Mouse (Mus musculus): ENCODE data around the gene Utp20.
A peak's percentile ranks its signal among the peaks of the same experiment; 100 is the strongest.
"Not testable (repeated sequence)": the region's sequence is repeated elsewhere in the genome, so short reads cannot be mapped to it uniquely, and the experiment has no call there.

Gene Utp20

GRCm38 (mm10) chr10:88826188-88826946, at the start of gene Utp20:
TSS of gene Utp20 (minus strand) at chr10:88826804.
- peak; percentile 58 to 71 for DNase-seq (ENCODE audit: low read depth in 2 of 2, low spot score in 2 of 2)

- no peak for DNase-seq (ENCODE audit: low read depth in 2 of 2, low spot score in 2 of 2)
Observed at GRCm38 (mm10) chr10:88874870-88875269, 48.3 kb upstream of the Utp20 start.

- no peak for DNase-seq (ENCODE audit: low read depth in 2 of 2, low spot score in 2 of 2)
Observed at GRCm38 (mm10) chr10:88866017-88866416, 39.4 kb upstream of the Utp20 start.

GRCm38 (mm10) chr10:88862293-88862692, 35.7 kb upstream of the Utp20 start:
- no peak for DNase-seq (ENCODE audit: low read depth in 2 of 2, low spot score in 2 of 2)

GRCm38 (mm10) chr10:88861416-88861815, 34.8 kb upstream of the Utp20 start:
- no peak for DNase-seq (ENCODE audit: low read depth in 2 of 2, low spot score in 2 of 2)

- no peak for DNase-seq (ENCODE audit: low read depth in 2 of 2, low spot score in 2 of 2)
Observed at GRCm38 (mm10) chr10:88860911-88861310, 34.3 kb upstream of the Utp20 start.

- DNase-seq (ENCODE audit: low read depth in 2 of 2, low spot score in 2 of 2) = no peak
Observed at GRCm38 (mm10) chr10:88853326-88853725, 26.7 kb upstream of the Utp20 start.

GRCm38 (mm10) chr10:88849976-88850375, 23.4 kb upstream of the Utp20 start:
- no peak for DNase-seq (ENCODE audit: low read depth in 2 of 2, low spot score in 2 of 2)

GRCm38 (mm10) chr10:88848876-88849476, 22.4 kb upstream of the Utp20 start:
- DNase-seq (ENCODE audit: low read depth in 2 of 2, low spot score in 2 of 2) = no peak

- no peak for DNase-seq (ENCODE audit: low read depth in 2 of 2, low spot score in 2 of 2)
Observed at GRCm38 (mm10) chr10:88834227-88834626, 7.6 kb upstream of the Utp20 start.

GRCm38 (mm10) chr10:88828361-88828760, 1.8 kb upstream of the Utp20 start:
- no peak for DNase-seq (ENCODE audit: low read depth in 2 of 2, low spot score in 2 of 2)

- DNase-seq (ENCODE audit: low read depth in 2 of 2, low spot score in 2 of 2) = no peak
Observed at GRCm38 (mm10) chr10:88827596-88827995, 992 bp upstream of the Utp20 start.

GRCm38 (mm10) chr10:88826947-88827306, 323 bp upstream of the Utp20 start:
- DNase-seq (ENCODE audit: low read depth in 2 of 2, low spot score in 2 of 2) = not testable (repeated sequence)

- DNase-seq (ENCODE audit: low read depth in 2 of 2, low spot score in 2 of 2) = no peak
Observed at GRCm38 (mm10) chr10:88817335-88817734, 9.3 kb downstream of the Utp20 start.

- no peak for DNase-seq (ENCODE audit: low read depth in 2 of 2, low spot score in 2 of 2)
Observed at GRCm38 (mm10) chr10:88815256-88815655, 11.3 kb downstream of the Utp20 start.

GRCm38 (mm10) chr10:88811704-88812103, 14.9 kb downstream of the Utp20 start:
- DNase-seq (ENCODE audit: low read depth in 2 of 2, low spot score in 2 of 2) = no peak

- DNase-seq (ENCODE audit: low read depth in 2 of 2, low spot score in 2 of 2) = no peak
Observed at GRCm38 (mm10) chr10:88802236-88802635, 24.4 kb downstream of the Utp20 start.

GRCm38 (mm10) chr10:88799381-88799780, 27.2 kb downstream of the Utp20 start:
- no peak for DNase-seq (ENCODE audit: low read depth in 2 of 2, low spot score in 2 of 2)

GRCm38 (mm10) chr10:88797452-88797851, 29.2 kb downstream of the Utp20 start:
- DNase-seq (ENCODE audit: low read depth in 2 of 2, low spot score in 2 of 2) = no peak

- DNase-seq (ENCODE audit: low read depth in 2 of 2, low spot score in 2 of 2) = no peak
Observed at GRCm38 (mm10) chr10:88796939-88797338, 29.7 kb downstream of the Utp20 start.

GRCm38 (mm10) chr10:88795226-88795625, 31.4 kb downstream of the Utp20 start:
- no peak for DNase-seq (ENCODE audit: low read depth in 2 of 2, low spot score in 2 of 2)

GRCm38 (mm10) chr10:88794606-88795005, 32.0 kb downstream of the Utp20 start:
- DNase-seq (ENCODE audit: low read depth in 2 of 2, low spot score in 2 of 2) = no peak

GRCm38 (mm10) chr10:88793671-88794070, 32.9 kb downstream of the Utp20 start:
- DNase-seq (ENCODE audit: low read depth in 2 of 2, low spot score in 2 of 2) = no peak

All from CD8-positive naive resting alpha-beta T cell, adult 2 months (primary cell).